Mouse (Mus musculus) adrenal gland, postnatal 14 days (tissue): ENCODE measurements around the gene Ltbp1. TPM values are rescaled to one million over a fixed set of nuclear protein-coding genes. Genes with fewer than 3 reads are reported as not detected.

Experiments
- DNase-seq: peaks from one replicate; pipeline ENCODE4 v3.0.0; 2021; ENCODE audit warnings: mixed read lengths
- total RNA-seq: library from RNA; stranded (reverse); gene quantifications from 2 replicates; pipeline ENCODE4 v1.2.3, GENCODE M21; 2021

Ltbp1 gene
- total RNA-seq, 1 experiment from 2014 or later: 12.7 TPM

GRCm38 (mm10) chr17:75441260-75441830 lies 436.0 kb downstream of the Ltbp1 start:
- DNase-seq: no peak
